Mouse (Mus musculus): Measurements from ENCODE around the gene Sult2b1.

DNA sequence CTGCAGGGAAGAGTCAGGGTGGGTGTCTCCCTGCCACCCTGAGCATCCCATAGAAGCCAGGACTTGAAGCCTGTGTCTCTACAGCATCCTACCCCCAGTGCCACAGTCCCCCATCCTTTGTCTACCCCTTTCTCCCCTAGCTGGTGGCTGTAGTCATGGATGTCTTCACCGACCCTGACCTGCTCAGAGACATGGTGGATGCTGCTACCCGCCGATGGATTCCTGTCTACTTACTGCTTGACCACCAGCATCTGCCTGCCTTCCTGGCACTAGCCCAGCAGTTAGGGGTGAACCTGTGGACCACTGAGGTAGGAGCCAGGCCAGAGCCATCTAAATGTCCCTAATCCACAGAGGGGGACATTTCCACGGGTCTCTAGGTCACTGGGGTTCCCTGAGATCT, 61.2 kb downstream of the Sult2b1 start:
- TF ChIP-seq POLR2A (IDR thresholded peaks at IDR 0.05; ENCODE audit: control insufficient read depth, low read depth, low read length), result no peak
- TF ChIP-seq CTCF (IDR thresholded peaks at IDR 0.05; ENCODE audit: control insufficient read depth, insufficient read depth, insufficient replicate concordance, low read depth, low read length), result no peak
